18 mouse cellular contexts compared by ENCODE assay signal in the genomic region with DNA sequence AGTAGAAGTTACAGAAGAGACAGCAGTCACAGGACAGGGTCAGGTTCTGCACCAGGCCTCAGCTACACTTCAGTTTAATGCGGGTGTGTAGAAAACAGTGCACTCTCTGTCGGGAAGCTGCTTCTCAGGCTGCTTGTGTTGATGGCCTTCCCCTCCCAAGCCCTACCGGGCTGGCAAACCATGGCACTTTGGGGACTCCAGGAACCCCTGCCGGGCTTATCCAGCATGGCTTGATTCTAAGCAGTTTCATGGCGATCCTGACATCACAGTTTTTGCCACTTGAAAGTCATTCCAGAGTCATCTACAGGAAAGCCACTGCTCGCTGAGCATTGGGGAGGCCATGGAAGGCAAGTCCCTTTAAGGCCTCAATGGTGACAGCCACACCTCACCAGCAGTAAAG.
"Had no signal": no experiment of that assay in that cellular context is flagged by ENCODE, and none has a peak within 500 bp of the region (broad histone marks: within the 10 kb centered on the region; RNA-seq: fewer than 3 reads in every experiment).

No protein-coding gene starts in this region.

- H3K4me3 ChIP-seq: midbrain, embryonic 10.5 days; midbrain, embryonic 12.5 days; myocyte; neural tube, embryonic 13.5 days; neural tube, embryonic 15.5 days had no signal

- H3K9me3 ChIP-seq: neural tube, embryonic 13.5 days; neural tube, embryonic 15.5 days had no signal

- DNase-seq: lung, embryonic 14.5 days; lung, postnatal 10 days; lung, postnatal 4 days; midbrain, embryonic 14.5 days; retina, postnatal 1 day; right cerebral cortex, adult 18-20 months; right cerebral cortex, postnatal 25 days; right cerebral cortex, postnatal 4 days; spleen, adult 18-20 months; thymus, adult 18-20 months; thymus, postnatal 14 days; thymus, postnatal 36 days had no signal

- ATAC-seq: midbrain, embryonic 16.5 days had no signal

- H3K27me3 ChIP-seq: midbrain, embryonic 12.5 days; neural tube, embryonic 13.5 days; neural tube, embryonic 15.5 days had no signal

- H3K9ac ChIP-seq: lung, embryonic 14.5 days; midbrain, embryonic 12.5 days; neural tube, embryonic 13.5 days; neural tube, embryonic 15.5 days had no signal

- H3K4me1 ChIP-seq: midbrain, embryonic 12.5 days; neural tube, embryonic 13.5 days; neural tube, embryonic 15.5 days had no signal

- H3K4me2 ChIP-seq: lung, embryonic 14.5 days; midbrain, embryonic 12.5 days; neural tube, embryonic 13.5 days; neural tube, embryonic 15.5 days had no signal

- H3K27ac ChIP-seq: midbrain, embryonic 10.5 days; midbrain, embryonic 12.5 days; neural tube, embryonic 13.5 days; neural tube, embryonic 15.5 days had no signal
